Mouse (Mus musculus): ENCODE measurements around the gene Naglu.

The Naglu gene

GRCm38 (mm10) chr11:101056885-101057284 lies 12.9 kb upstream of the Naglu start:
- DNase-seq (ENCODE audit: low spot score in 2 of 2), result no peak

- peak; percentile 59 to 71 for DNase-seq (ENCODE audit: low spot score in 2 of 2)
Observed at GRCm38 (mm10) chr11:101057860-101058259, 12.0 kb upstream of the Naglu start.

- DNase-seq (ENCODE audit: low spot score in 2 of 2), result no peak
Observed at GRCm38 (mm10) chr11:101058726-101059125, 11.1 kb upstream of the Naglu start.

- no peak for DNase-seq (ENCODE audit: low spot score in 2 of 2)
Observed at GRCm38 (mm10) chr11:101059473-101059872, 10.3 kb upstream of the Naglu start.

GRCm38 (mm10) chr11:101060126-101060525 lies 9.7 kb upstream of the Naglu start:
- DNase-seq (ENCODE audit: low spot score in 2 of 2), result peak; percentile 54 to 58

- DNase-seq (ENCODE audit: low spot score in 2 of 2), result no peak
Observed at GRCm38 (mm10) chr11:101061049-101061448, 8.8 kb upstream of the Naglu start.

- DNase-seq (ENCODE audit: low spot score in 2 of 2), result peak in 1 of 2 experiments; percentile 54
Observed at GRCm38 (mm10) chr11:101062165-101062884, 7.5 kb upstream of the Naglu start.

GRCm38 (mm10) chr11:101062971-101063675 lies 6.7 kb upstream of the Naglu start:
- DNase-seq (ENCODE audit: low spot score in 2 of 2), result no peak

GRCm38 (mm10) chr11:101063676-101064327 lies 6.0 kb upstream of the Naglu start:
- DNase-seq (ENCODE audit: low spot score in 2 of 2), result no peak

- no peak for DNase-seq (ENCODE audit: low spot score in 2 of 2)
Observed at GRCm38 (mm10) chr11:101064462-101064861, 5.3 kb upstream of the Naglu start.

GRCm38 (mm10) chr11:101065002-101065401 lies 4.8 kb upstream of the Naglu start:
- DNase-seq (ENCODE audit: low spot score in 2 of 2), result no peak

GRCm38 (mm10) chr11:101066549-101067412 lies 3.0 kb upstream of the Naglu start:
- DNase-seq (ENCODE audit: low spot score in 2 of 2), result peak; percentile 58 to 65

- DNase-seq (ENCODE audit: low spot score in 2 of 2), result no peak
Observed at GRCm38 (mm10) chr11:101070189-101070527, 346 bp downstream of the Naglu start.

GRCm38 (mm10) chr11:101070987-101071386 lies 1.2 kb downstream of the Naglu start:
- DNase-seq (ENCODE audit: low spot score in 2 of 2), result no peak

GRCm38 (mm10) chr11:101071810-101072428 lies 2.1 kb downstream of the Naglu start:
- DNase-seq (ENCODE audit: low spot score in 2 of 2), result no peak

GRCm38 (mm10) chr11:101078121-101078520 lies 8.3 kb downstream of the Naglu start, which contains the start of gene Hsd17b1:
Gene Hsd17b1, plus strand, starts transcription at chr11:101078411.
- DNase-seq (ENCODE audit: low spot score in 2 of 2), result no peak

- DNase-seq (ENCODE audit: low spot score in 2 of 2), result no peak
Observed at GRCm38 (mm10) chr11:101079746-101080145, 9.9 kb downstream of the Naglu start.

- no peak for DNase-seq (ENCODE audit: low spot score in 2 of 2)
Observed at GRCm38 (mm10) chr11:101080421-101080820, 10.6 kb downstream of the Naglu start.

- no peak for DNase-seq (ENCODE audit: low spot score in 2 of 2)
Observed at GRCm38 (mm10) chr11:101081659-101082058, 11.8 kb downstream of the Naglu start.

- DNase-seq (ENCODE audit: low spot score in 2 of 2), result peak; percentile 87 to 91
Observed at GRCm38 (mm10) chr11:101082208-101083082, 12.6 kb downstream of the Naglu start, which contains the start of gene Coasy. Gene Coasy, plus strand, starts transcription at chr11:101082565.
